Mouse (Mus musculus) neural tube, embryonic 14.5 days (tissue): ENCODE measurements around the gene E130114P18Rik. TPM values are rescaled to one million over a fixed set of nuclear protein-coding genes. Genes with fewer than 3 reads are reported as not detected.

ENCODE experiments used
- ATAC-seq: fragments of 200-750 bp; cut with Nextera tagmentation; 2 replicates; pipeline ENCODE4 v1.8.0; 2017; ENCODE audit warnings: low read depth, mild to moderate bottlenecking, moderate TSS enrichment, moderate library complexity
- H3K27ac ChIP-seq: fragments of 300-500 bp; sonication (generic); 2 replicates; pipeline ENCODE4 v1.5.1; 2014; ENCODE audit warnings: low read depth, mild to moderate bottlenecking, control low read depth, low read length, moderate library complexity, mixed read lengths
- H3K27me3 ChIP-seq: fragments of 300-500 bp; sonication (generic); 2 replicates; pipeline ENCODE4 v1.6.1; 2014; ENCODE audit warnings: low read length; ENCODE audit not compliant: control insufficient read depth, insufficient read depth
- H3K36me3 ChIP-seq: fragments of 300-500 bp; sonication (generic); 2 replicates; pipeline ENCODE4 v1.6.1; 2014; ENCODE audit warnings: low read length, mixed read lengths; ENCODE audit not compliant: control insufficient read depth, insufficient read depth
- H3K4me1 ChIP-seq: fragments of 300-500 bp; sonication (generic); 2 replicates; pipeline ENCODE4 v1.6.1; 2014; ENCODE audit warnings: low read length; ENCODE audit not compliant: control insufficient read depth, insufficient read depth
- H3K4me2 ChIP-seq: fragments of 300-500 bp; sonication (generic); 2 replicates; pipeline ENCODE4 v1.6.1; 2014; ENCODE audit warnings: mild to moderate bottlenecking, low read depth, low read length, control low read depth
- H3K4me3 ChIP-seq: fragments of 300-500 bp; sonication (generic); 2 replicates; pipeline ENCODE4 v1.5.1; 2014; ENCODE audit warnings: low read depth, low read length, control low read depth, mixed read lengths
- H3K9ac ChIP-seq: fragments of 300-500 bp; sonication (generic); replicated peaks from 2 replicates; pipeline ENCODE4 v1.6.1; 2014; ENCODE audit warnings: low read depth, mild to moderate bottlenecking, control low read depth, low read length, mixed read lengths
- H3K9me3 ChIP-seq: fragments of 300-500 bp; sonication (generic); 2 replicates; pipeline ENCODE4 v1.6.1; 2016; ENCODE audit warnings: low read length; ENCODE audit not compliant: control insufficient read depth
- WGBS: fragments of 180-500 bp; shearing (Covaris S2); extraction: QIAGEN DNeasy Blood & Tissue Kit; methylation state at CpG from one replicate; pipeline ENCODE4 v1.1.7; 2014; 5-methylcytosine and 5-hydroxymethylcytosine counted together
- polyA plus RNA-seq: library from polyadenylated mRNA; unstranded; fragments of >200 nt; fragmentation: Nextera tagmentation; extraction: Ambion mirVana; gene quantifications from 2 replicates; pipeline ENCODE4 v1.2.1, GENCODE M21; 2014

Gene E130114P18Rik
- polyA plus RNA-seq, 1 experiment from 2014 or later, result 22.6 TPM

GRCm38 (mm10) chr4:97754241-97754640 lies 23.6 kb downstream of the E130114P18Rik start:
- Histone ChIP-seq H3K9me3 (no peaks in the 10 kb centered on the region), H3K27me3 (no peaks in the 10 kb centered on the region; the same call in 1 of the 2 replicates), H3K9ac (no peak overlapping the region), H3K4me1 (peaks cover 5% of the 10 kb centered on the region), H3K27ac (no peak overlapping the region), H3K36me3 (no peaks in the 10 kb centered on the region), H3K4me3 (no peak overlapping the region), H3K4me2 (no peak overlapping the region)
- 18% methylated on average over 12 of the region's 12 CpGs for WGBS
- no peak for ATAC-seq

- H3K27ac ChIP-seq, result no peak overlapping the region
- WGBS, result 6% methylated on average over 1 of the region's 1 CpGs
- no peaks in the 10 kb centered on the region for H3K9me3 ChIP-seq
- no peaks in the 10 kb centered on the region for H3K36me3 ChIP-seq
- ATAC-seq, result no peak
- no peak overlapping the region for H3K9ac ChIP-seq
- H3K4me1 ChIP-seq, result peaks cover 5% of the 10 kb centered on the region
- H3K4me3 ChIP-seq, result no peak overlapping the region
- H3K4me2 ChIP-seq, result no peak overlapping the region
- no peaks in the 10 kb centered on the region; the same call in 1 of the 2 replicates for H3K27me3 ChIP-seq
Measured at GRCm38 (mm10) chr4:97753521-97753920, 24.4 kb downstream of the E130114P18Rik start.

- Histone ChIP-seq H3K4me2 (peak overlapping the region; percentile 51), H3K4me1 (peaks cover 5% of the 10 kb centered on the region), H3K9me3 (no peaks in the 10 kb centered on the region), H3K27ac (peak overlapping the region; percentile 75; the same call in 1 of the 2 replicates), H3K36me3 (no peaks in the 10 kb centered on the region), H3K9ac (no peak overlapping the region; the same call in 1 of the 2 replicates), H3K4me3 (0 out of 2 replicates have a peak overlapping the region, but pooled peaks have one; percentile 21), H3K27me3 (no peaks in the 10 kb centered on the region; the same call in 1 of the 2 replicates)
- WGBS, result 24% methylated on average over 5 of the region's 5 CpGs
- ATAC-seq, result no peak
Measured at GRCm38 (mm10) chr4:97752276-97753010, 25.4 kb downstream of the E130114P18Rik start.

GRCm38 (mm10) chr4:97751483-97752251 lies 26.2 kb downstream of the E130114P18Rik start:
- WGBS, result 1% methylated on average over 40 of the region's 40 CpGs

GRCm38 (mm10) chr4:97751030-97751482 lies 26.8 kb downstream of the E130114P18Rik start:
- H3K4me2 ChIP-seq, result peak overlapping the region; percentile 51
- H3K36me3 ChIP-seq, result no peaks in the 10 kb centered on the region
- peak overlapping the region; percentile 4; the same call in 1 of the 2 replicates for H3K9ac ChIP-seq
- no peaks in the 10 kb centered on the region for H3K9me3 ChIP-seq
- peak overlapping the region; percentile 75; the same call in 1 of the 2 replicates for H3K27ac ChIP-seq
- peaks cover 5% of the 10 kb centered on the region for H3K4me1 ChIP-seq
- ATAC-seq, result peak; percentile 78
- 0% methylated on average over 20 of the region's 20 CpGs for whole genome bisulfite sequencing
- peak overlapping the region; percentile 21 for H3K4me3 ChIP-seq
- H3K27me3 ChIP-seq, result no peaks in the 10 kb centered on the region; the same call in 1 of the 2 replicates

More at GRCm38 (mm10) chr4:97751483-97752251, 26.2 kb downstream of the E130114P18Rik start:
- Histone ChIP-seq H3K36me3 (no peaks in the 10 kb centered on the region), H3K9me3 (no peaks in the 10 kb centered on the region), H3K4me1 (peaks cover 5% of the 10 kb centered on the region), H3K27me3 (no peaks in the 10 kb centered on the region; the same call in 1 of the 2 replicates), H3K27ac (peak overlapping the region; percentile 75; the same call in 1 of the 2 replicates), H3K9ac (peak overlapping the region; percentile 4; the same call in 1 of the 2 replicates), H3K4me2 (peak overlapping the region; percentile 51), H3K4me3 (peak overlapping the region; percentile 21)
- ATAC-seq, result peak; percentile 59; the same call in 1 of the 2 replicates

GRCm38 (mm10) chr4:97750401-97750800 lies 27.5 kb downstream of the E130114P18Rik start:
- 55% methylated on average over 4 of the region's 4 CpGs for WGBS
- H3K4me1 ChIP-seq, result peaks cover 5% of the 10 kb centered on the region
- H3K27ac ChIP-seq, result no peak overlapping the region
- no peak overlapping the region for H3K4me2 ChIP-seq
- no peak for ATAC-seq
- no peaks in the 10 kb centered on the region for H3K36me3 ChIP-seq
- H3K9me3 ChIP-seq, result no peaks in the 10 kb centered on the region
- no peak overlapping the region for H3K4me3 ChIP-seq
- no peak overlapping the region for H3K9ac ChIP-seq
- H3K27me3 ChIP-seq, result no peaks in the 10 kb centered on the region; the same call in 1 of the 2 replicates

GRCm38 (mm10) chr4:97746106-97746900 lies 31.6 kb downstream of the E130114P18Rik start:
- peak; percentile 55 for ATAC-seq
- Histone ChIP-seq H3K9ac (0 out of 2 replicates have a peak overlapping the region, but pooled peaks have one; percentile 13), H3K27me3 (no peaks in the 10 kb centered on the region), H3K4me2 (peak overlapping the region; percentile 44), H3K9me3 (no peaks in the 10 kb centered on the region), H3K4me3 (peak overlapping the region; percentile 14), H3K27ac (no peak overlapping the region), H3K36me3 (no peaks in the 10 kb centered on the region), H3K4me1 (peaks cover 3% of the 10 kb centered on the region)
- 7% methylated on average over 19 of the region's 19 CpGs for WGBS
